Mouse (Mus musculus) stomach, postnatal 0 days (tissue): ENCODE measurements around the gene Gm884. TPM values are rescaled to one million over a fixed set of nuclear protein-coding genes. Genes with fewer than 3 reads are reported as not detected.

Source experiments
- ATAC-seq: fragments of 200-750 bp; cut with Nextera tagmentation; 2 replicates; pipeline ENCODE4 v1.8.0; 2017; ENCODE audit not compliant: low FRiP score, low TSS enrichment
- DNase-seq: peaks from one replicate; pipeline ENCODE4 v3.0.0-alpha.2; 2016; ENCODE audit warnings: low spot score
- H3K27ac ChIP-seq: fragments of 300-500 bp; sonication (generic); replicated peaks from 2 replicates; pipeline ENCODE4 v1.5.1; 2014; ENCODE audit warnings: mild to moderate bottlenecking, control low read depth
- H3K27me3 ChIP-seq: fragments of 300-500 bp; sonication (generic); 2 replicates; pipeline ENCODE4 v1.6.1; 2014; ENCODE audit warnings: low read length; ENCODE audit not compliant: control insufficient read depth, insufficient read depth
- H3K36me3 ChIP-seq: fragments of 300-500 bp; sonication (generic); 2 replicates; pipeline ENCODE4 v1.6.1; 2014; ENCODE audit warnings: low read length, mixed read lengths; ENCODE audit not compliant: control insufficient read depth, insufficient read depth
- H3K4me1 ChIP-seq: fragments of 300-500 bp; sonication (generic); replicated peaks from 2 replicates; pipeline ENCODE4 v1.6.1; 2014; ENCODE audit warnings: antibody characterized with exemption; ENCODE audit not compliant: control insufficient read depth, insufficient read depth
- H3K4me2 ChIP-seq: fragments of 300-500 bp; sonication (generic); replicated peaks from 2 replicates; pipeline ENCODE4 v1.6.1; 2014; ENCODE audit warnings: low read depth, mild to moderate bottlenecking, control low read depth, moderate library complexity
- H3K4me3 ChIP-seq: fragments of 300-500 bp; sonication (generic); 2 replicates; pipeline ENCODE4 v1.5.1; 2014; ENCODE audit warnings: low read depth, low read length, control low read depth
- H3K9ac ChIP-seq: fragments of 300-500 bp; sonication (generic); 2 replicates; pipeline ENCODE4 v1.6.1; 2014; ENCODE audit warnings: mild to moderate bottlenecking, low read length, control low read depth, mixed read lengths
- H3K9me3 ChIP-seq: fragments of 300-500 bp; sonication (generic); 2 replicates; pipeline ENCODE4 v1.6.1; 2016; ENCODE audit warnings: low read length; ENCODE audit not compliant: control insufficient read depth
- CTCF ChIP-seq: IDR thresholded peaks from 2 replicates; pipeline ENCODE4 v1.5.1; 2016; ENCODE audit warnings: antibody characterized with exemption, low read depth, mild to moderate bottlenecking, moderate library complexity
- EP300 ChIP-seq: optimal IDR thresholded peaks from 2 replicates; pipeline ENCODE3; 2016; ENCODE audit warnings: antibody characterized with exemption
- WGBS: fragments of 180-500 bp; shearing (Covaris S2); extraction: QIAGEN DNeasy Blood & Tissue Kit; methylation state at CpG from one replicate; pipeline ENCODE4 v1.1.7; 2014; 5-methylcytosine and 5-hydroxymethylcytosine counted together
- polyA plus RNA-seq: library from polyadenylated mRNA; unstranded; fragments of >200 nt; fragmentation: Nextera tagmentation; extraction: Ambion mirVana; gene quantifications from 2 replicates; pipeline ENCODE4 v1.2.1, GENCODE M21; 2015

Gm884 gene
- polyA plus RNA-seq, 1 experiment from 2014 or later = not detected

DNA sequence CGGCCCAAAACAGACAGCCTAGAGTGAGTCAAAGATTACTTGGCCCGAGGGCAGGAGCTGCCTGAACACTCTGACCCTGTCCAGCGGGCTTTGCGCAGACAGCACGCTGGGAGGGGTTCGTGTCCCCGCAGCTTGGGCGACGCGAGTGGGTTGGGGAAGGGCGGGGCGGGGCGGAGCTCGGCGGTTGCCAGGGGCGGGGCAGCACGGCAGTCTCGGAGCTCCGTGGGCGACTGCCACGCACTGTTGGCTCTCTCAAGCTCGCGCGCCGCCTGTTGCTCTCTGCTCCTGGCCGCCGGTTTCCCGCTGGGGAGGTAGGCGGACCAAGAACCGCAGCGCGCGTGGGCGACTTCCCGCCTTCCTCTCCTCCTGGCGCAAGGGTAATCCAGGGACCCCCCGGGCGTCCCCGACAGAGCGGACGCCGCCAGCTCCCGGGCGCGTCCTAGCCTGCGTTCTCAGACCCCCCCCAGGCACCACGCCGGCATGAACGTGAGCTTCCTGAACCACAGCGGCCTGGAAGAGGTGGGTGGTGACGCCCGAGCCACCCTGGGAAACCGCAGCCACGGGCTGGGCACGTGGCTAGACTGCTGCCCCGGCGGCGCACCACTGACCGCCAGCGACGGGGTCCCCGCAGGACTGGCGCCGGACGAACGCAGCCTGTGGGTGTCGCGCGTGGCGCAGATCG, 28.5 kb upstream of the Gm884 start, which contains the start of gene Rprml:
Gene Rprml, plus strand, starts transcription at position 270 of the 682 bp plus-strand sequence.
- Histone ChIP-seq H3K4me3 (peak within 1 kb of the TSS; percentile 30), H3K9ac (no peak within 1 kb of the TSS), H3K9me3 (no peaks in the 10 kb centered on the region), H3K4me1 (no peaks in the 10 kb centered on the region), H3K27me3 (peaks cover 14% of the 10 kb centered on the region; the same call in 1 of the 2 replicates), H3K36me3 (no peaks in the 10 kb centered on the region), H3K27ac (no peak within 1 kb of the TSS), H3K4me2 (peak within 1 kb of the TSS; percentile 52)
- ATAC-seq = no peak; the same call in 1 of the 2 replicates
- WGBS = under 1% methylated on average over 65 of the region's 71 CpGs
- peak; percentile 24 for DNase-seq
- TF ChIP-seq CTCF = no peak
- no peak for TF ChIP-seq EP300

DNA sequence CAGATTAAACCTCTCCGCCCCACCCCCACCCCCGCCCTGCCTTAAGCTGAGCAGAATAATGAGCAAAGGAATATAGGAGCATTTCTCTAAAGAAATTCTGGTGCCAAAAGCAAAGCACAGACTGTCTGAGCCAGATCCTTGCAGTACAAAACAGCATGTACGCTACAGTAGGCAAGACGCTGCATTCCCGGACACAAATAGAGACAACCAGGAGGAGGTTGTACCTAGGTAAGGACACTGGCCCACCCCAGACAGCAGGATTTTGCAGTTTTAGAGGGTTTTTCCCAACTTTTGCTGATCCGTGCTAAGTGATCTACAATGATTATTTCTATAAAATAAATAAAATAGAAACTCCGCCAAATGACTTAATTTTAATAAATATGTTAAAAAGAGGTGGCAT, 27.7 kb upstream of the Gm884 start:
- Histone ChIP-seq H3K27me3 (peaks cover 14% of the 10 kb centered on the region; the same call in 1 of the 2 replicates), H3K9ac (no peak overlapping the region), H3K4me3 (no peak overlapping the region), H3K27ac (no peak overlapping the region), H3K4me1 (no peaks in the 10 kb centered on the region), H3K4me2 (no peak overlapping the region), H3K9me3 (no peaks in the 10 kb centered on the region), H3K36me3 (no peaks in the 10 kb centered on the region)
- ATAC-seq (no peak), DNase-seq (no peak)
- TF ChIP-seq EP300 (no peak), CTCF (no peak)
- 25% methylated on average over 7 of the region's 7 CpGs for WGBS

DNA sequence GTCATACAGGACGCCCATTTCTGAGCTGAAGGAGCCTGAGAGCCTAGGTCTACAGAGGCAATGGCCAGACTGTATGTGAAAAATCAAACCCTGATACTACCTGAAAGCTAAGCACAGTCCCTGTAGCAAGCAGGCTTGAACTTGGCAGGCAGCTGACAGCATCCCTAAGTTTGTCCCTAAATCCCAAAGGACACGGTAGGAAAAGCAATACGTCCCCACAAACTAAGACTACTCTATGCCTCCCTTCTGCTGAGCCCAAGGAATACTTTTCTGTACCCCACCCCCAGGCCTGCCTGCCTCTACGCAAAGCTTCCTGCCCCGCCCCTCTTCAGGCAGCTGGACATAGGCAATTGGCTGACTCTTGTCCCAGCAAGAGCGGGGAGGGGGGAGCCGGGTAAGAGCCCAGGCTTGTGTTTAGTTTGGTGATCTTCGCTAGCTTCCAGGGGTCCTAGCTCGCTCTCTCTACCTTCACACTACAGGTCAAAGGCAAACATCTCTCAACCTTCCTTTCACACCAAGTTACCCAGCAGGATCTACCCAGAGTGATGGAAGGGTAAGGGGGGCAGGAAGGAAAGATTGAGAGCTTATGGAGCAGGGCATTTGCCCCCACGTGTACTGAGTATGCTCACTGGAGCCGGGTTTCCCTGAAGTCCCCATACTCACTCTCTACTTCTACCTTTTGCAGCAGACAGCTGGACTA, 27.1 kb upstream of the Gm884 start:
- H3K4me3 ChIP-seq = no peak overlapping the region
- no peaks in the 10 kb centered on the region for H3K4me1 ChIP-seq
- no peak overlapping the region for H3K4me2 ChIP-seq
- WGBS = 11% methylated on average over 11 of the region's 11 CpGs
- no peak overlapping the region for H3K9ac ChIP-seq
- peaks cover 14% of the 10 kb centered on the region; the same call in 1 of the 2 replicates for H3K27me3 ChIP-seq
- ATAC-seq (no peak), DNase-seq (no peak)
- H3K27ac ChIP-seq = no peak overlapping the region
- no peaks in the 10 kb centered on the region for H3K9me3 ChIP-seq
- no peaks in the 10 kb centered on the region for H3K36me3 ChIP-seq
- TF ChIP-seq CTCF = no peak
- TF ChIP-seq EP300 = no peak

- Histone ChIP-seq H3K4me1 (no peaks in the 10 kb centered on the region), H3K9me3 (no peaks in the 10 kb centered on the region), H3K36me3 (no peaks in the 10 kb centered on the region), H3K27me3 (peaks cover 14% of the 10 kb centered on the region; the same call in 1 of the 2 replicates), H3K4me2 (no peak overlapping the region), H3K4me3 (no peak overlapping the region), H3K27ac (no peak overlapping the region), H3K9ac (no peak overlapping the region)
- ATAC-seq (no peak), DNase-seq (peak; percentile 9)
- no peak for TF ChIP-seq EP300
- no peak for TF ChIP-seq CTCF
- WGBS = 83% methylated on average over 6 of the region's 6 CpGs
Observed at GRCm38 (mm10) chr11:103646301-103646700, 25.4 kb upstream of the Gm884 start.

GRCm38 (mm10) chr11:103645731-103646130, 24.8 kb upstream of the Gm884 start:
- no peaks in the 10 kb centered on the region for H3K36me3 ChIP-seq
- no peaks in the 10 kb centered on the region for H3K9me3 ChIP-seq
- peaks cover 17% of the 10 kb centered on the region; the same call in 1 of the 2 replicates for H3K27me3 ChIP-seq
- H3K9ac ChIP-seq = no peak overlapping the region
- no peak overlapping the region for H3K4me3 ChIP-seq
- no peak overlapping the region for H3K27ac ChIP-seq
- no peak for TF ChIP-seq EP300
- no peak for TF ChIP-seq CTCF
- peak; percentile 10 for DNase-seq
- H3K4me2 ChIP-seq = no peak overlapping the region
- no peaks in the 10 kb centered on the region for H3K4me1 ChIP-seq
- WGBS = 43% methylated on average over 8 of the region's 8 CpGs
- ATAC-seq = no peak

DNA sequence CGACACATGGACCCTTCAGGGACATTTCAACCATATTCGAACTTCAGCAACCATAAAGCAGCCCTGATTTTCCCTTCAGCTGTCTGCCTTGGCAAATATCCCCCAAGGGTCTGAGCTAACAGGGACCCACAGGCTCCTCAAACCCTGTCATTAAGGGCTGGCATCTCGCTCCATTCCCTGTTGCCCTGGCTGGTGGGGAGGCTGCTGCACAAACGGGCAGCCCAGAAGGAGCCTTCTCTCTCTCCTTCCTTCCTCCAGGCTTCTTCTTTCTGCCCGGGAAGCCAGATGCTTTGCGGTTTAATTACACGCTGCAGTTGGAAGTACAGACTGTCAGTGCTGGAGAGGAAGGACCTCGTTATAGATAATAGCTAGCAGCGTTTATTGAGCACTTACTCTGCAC, 22.3 kb upstream of the Gm884 start:
- no peaks in the 10 kb centered on the region for H3K4me1 ChIP-seq
- no peaks in the 10 kb centered on the region for H3K9me3 ChIP-seq
- DNase-seq = no peak
- ATAC-seq = no peak
- H3K27ac ChIP-seq = no peak overlapping the region
- H3K36me3 ChIP-seq = no peaks in the 10 kb centered on the region
- H3K9ac ChIP-seq = no peak overlapping the region
- H3K4me2 ChIP-seq = no peak overlapping the region
- peaks cover 3% of the 10 kb centered on the region; the same call in 1 of the 2 replicates for H3K27me3 ChIP-seq
- no peak for TF ChIP-seq CTCF
- no peak overlapping the region for H3K4me3 ChIP-seq
- 74% methylated on average over 9 of the region's 9 CpGs for WGBS
